Mouse (Mus musculus): ENCODE measurements around the gene 4933417A18Rik.
"Not testable (repeated sequence)": the region's sequence is repeated elsewhere in the genome, so short reads cannot be mapped to it uniquely, and the experiment has no call there.

DNA sequence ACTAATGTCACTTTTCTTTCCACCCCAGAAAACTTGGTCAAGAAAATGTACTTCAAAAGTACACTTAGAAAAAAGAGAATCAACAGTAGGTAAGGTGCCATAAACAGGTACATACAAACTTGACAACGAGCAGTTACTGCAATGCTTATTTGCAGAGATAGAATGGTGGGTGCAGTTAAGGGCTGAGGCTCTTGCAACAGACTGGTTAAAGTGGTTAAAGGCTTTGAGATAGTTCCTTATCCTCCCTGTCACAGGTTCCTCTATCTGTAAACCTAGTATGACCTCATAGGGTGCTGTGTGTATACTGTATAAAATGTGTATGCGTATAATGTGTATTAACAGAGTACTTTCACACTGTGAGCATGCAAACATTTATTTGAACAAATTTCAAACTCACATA is 27.2 kb downstream of the 4933417A18Rik start:
- not testable (repeated sequence) for TF ChIP-seq CTCF (IDR thresholded peaks at IDR 0.05; ENCODE audit: low read depth, low read length); POLR2A (IDR thresholded peaks at IDR 0.05; ENCODE audit: extremely low read depth, insufficient read depth, low read length)

Data from liver, adult 2 months (tissue).